Mouse (Mus musculus) CH12.LX (cell line): ENCODE measurements around the gene Pik3ca. TPM values are rescaled to one million over a fixed set of nuclear protein-coding genes. Genes with fewer than 3 reads are reported as not detected.

Source experiments
- DNase-seq: peaks from one replicate; pipeline ENCODE4 v3.0.0-alpha.2; 2013; ENCODE audit errors: extremely low read depth
- H3K27ac ChIP-seq: 2 replicates; pipeline ENCODE4 v1.5.1; 2012; ENCODE audit warnings: low read depth, mild to moderate bottlenecking, control low read depth, moderate library complexity; ENCODE audit not compliant: insufficient read depth
- H3K27me3 ChIP-seq: replicated peaks from 2 replicates; pipeline ENCODE3; 2012; ENCODE audit warnings: inconsistent platforms
- H3K36me3 ChIP-seq, 2 experiments: replicated peaks in 1 of 2; 2 replicates each; pipeline versions ENCODE3 to v1.6.1; 2012; ENCODE audit warnings: inconsistent platforms in 1 of 2, low read length in 1 of 2, mild to moderate bottlenecking in 1 of 2, mixed read lengths in 1 of 2, moderate library complexity in 1 of 2; ENCODE audit not compliant: control insufficient read depth in 1 of 2, insufficient read depth in 1 of 2
- H3K4me1 ChIP-seq, 2 experiments: 2 replicates each; pipeline ENCODE4 v1.6.1; 2012; ENCODE audit warnings: inconsistent platforms in 1 of 2, moderate library complexity in 1 of 2; ENCODE audit not compliant: insufficient read depth in 2 of 2, control insufficient read depth in 1 of 2
- H3K4me2 ChIP-seq: 2 replicates; pipeline ENCODE4 v1.6.1; 2012; ENCODE audit warnings: low read depth, mild to moderate bottlenecking, control low read depth; ENCODE audit not compliant: poor library complexity, insufficient read depth, severe bottlenecking
- H3K4me3 ChIP-seq, 3 experiments: fragments of 150-350 bp in 1 of 3; sonication (generic) in 1 of 3; replicated peaks in 1 of 3; 2 replicates each; pipeline versions ENCODE3 to v1.5.1; 2011 to 2012; ENCODE audit warnings: low read depth in 2 of 3, low read length in 2 of 3, mild to moderate bottlenecking in 2 of 3, moderate library complexity in 2 of 3, control low read depth in 1 of 3, improper control_type of control experiment in 1 of 3, inconsistent platforms in 1 of 3, mixed read lengths in 1 of 3; ENCODE audit not compliant: poor library complexity in 1 of 3
- H3K79me2 ChIP-seq: replicated peaks from 2 replicates; pipeline ENCODE4 v1.6.1; 2012; ENCODE audit warnings: mild to moderate bottlenecking, moderate library complexity; ENCODE audit not compliant: control insufficient read depth, poor library complexity, insufficient read depth, severe bottlenecking; ENCODE audit errors: extremely low read depth
- H3K9ac ChIP-seq: 2 replicates; pipeline ENCODE4 v1.6.1; 2012; ENCODE audit warnings: low read depth, mild to moderate bottlenecking, control low read depth, moderate library complexity; ENCODE audit not compliant: insufficient read depth
- H3K9me3 ChIP-seq: replicated peaks from 2 replicates; pipeline ENCODE3; 2012; ENCODE audit warnings: low read length, inconsistent platforms, mixed read lengths
- BHLHE40 ChIP-seq: IDR thresholded peaks from 2 replicates; pipeline ENCODE4 v1.6.1; 2011; ENCODE audit warnings: mild to moderate bottlenecking, low read depth, low read length, improper control_type of control experiment
- CHD2 ChIP-seq: IDR thresholded peaks from 2 replicates; pipeline ENCODE4 v1.6.1; 2011; ENCODE audit warnings: low read length, improper control_type of control experiment
- CTCF ChIP-seq, 2 experiments: IDR thresholded peaks in 1 of 2; conservative IDR thresholded peaks in 1 of 2; 2 replicates each; pipeline ENCODE4 v1.5.1; 2011 to 2012; ENCODE audit warnings: low read depth in 2 of 2, low read length in 2 of 2, improper control_type of control experiment in 1 of 2, inconsistent platforms in 1 of 2, mild to moderate bottlenecking in 1 of 2, moderate library complexity in 1 of 2
- E2F4 ChIP-seq: IDR thresholded peaks from 2 replicates; pipeline ENCODE4 v1.6.1; 2011; ENCODE audit warnings: low read depth, low read length, improper control_type of control experiment; ENCODE audit not compliant: insufficient replicate concordance
- ELF1 ChIP-seq: IDR thresholded peaks from 2 replicates; pipeline ENCODE4 v1.6.1; 2014; ENCODE audit warnings: low read depth, mild to moderate bottlenecking, inconsistent platforms, low read length, improper control_type of control experiment
- ETS1 ChIP-seq: conservative IDR thresholded peaks from 2 replicates; pipeline ENCODE4 v1.6.1; 2012; ENCODE audit warnings: low read depth, mild to moderate bottlenecking, inconsistent platforms, low read length, improper control_type of control experiment, moderate library complexity
- HCFC1 ChIP-seq: IDR thresholded peaks from 2 replicates; pipeline ENCODE4 v1.6.1; 2012; ENCODE audit warnings: low read depth, mild to moderate bottlenecking, inconsistent platforms, low read length, improper control_type of control experiment
- IRF4 ChIP-seq: IDR thresholded peaks from 2 replicates; pipeline ENCODE4 v1.6.1; 2014; ENCODE audit warnings: low read depth, mild to moderate bottlenecking, inconsistent platforms, low read length, improper control_type of control experiment
- KAT2A ChIP-seq: IDR thresholded peaks from 2 replicates; pipeline ENCODE4 v1.6.1; 2012; ENCODE audit warnings: low read length, improper control_type of control experiment, inconsistent platforms; ENCODE audit not compliant: insufficient replicate concordance
- MAFK ChIP-seq: IDR thresholded peaks from 2 replicates; pipeline ENCODE4 v1.6.1; 2011; ENCODE audit warnings: low read length, improper control_type of control experiment; ENCODE audit not compliant: insufficient replicate concordance
- MAX ChIP-seq: IDR thresholded peaks from 2 replicates; pipeline ENCODE4 v1.6.1; 2011; ENCODE audit warnings: low read length, improper control_type of control experiment
- MAZ ChIP-seq: IDR thresholded peaks from 2 replicates; pipeline ENCODE4 v1.6.1; 2012; ENCODE audit warnings: low read depth, mild to moderate bottlenecking, inconsistent platforms, low read length, improper control_type of control experiment, moderate library complexity
- MEF2A ChIP-seq: IDR thresholded peaks from 2 replicates; pipeline ENCODE4 v1.6.1; 2014; ENCODE audit warnings: low read depth, mild to moderate bottlenecking, inconsistent platforms, low read length, improper control_type of control experiment, borderline replicate concordance
- MXI1 ChIP-seq: IDR thresholded peaks from 2 replicates; pipeline ENCODE4 v1.6.1; 2011; ENCODE audit warnings: mild to moderate bottlenecking, low read depth, low read length, improper control_type of control experiment
- MYC ChIP-seq: IDR thresholded peaks from 2 replicates; pipeline ENCODE4 v1.6.1; 2011; ENCODE audit warnings: low read depth, mild to moderate bottlenecking, improper control_type of control experiment, low read length
- NRF1 ChIP-seq: IDR thresholded peaks from 2 replicates; pipeline ENCODE4 v1.6.1; 2014; ENCODE audit warnings: low read depth, mild to moderate bottlenecking, inconsistent platforms, low read length, improper control_type of control experiment, moderate library complexity
- PAX5 ChIP-seq: IDR thresholded peaks from 2 replicates; pipeline ENCODE4 v1.6.1; 2012; ENCODE audit warnings: low read length, inconsistent platforms, mixed read lengths
- POLR2A ChIP-seq: IDR thresholded peaks from 2 replicates; pipeline ENCODE4 v1.6.1; 2011; ENCODE audit warnings: low read depth, mild to moderate bottlenecking, improper control_type of control experiment, low read length
- POLR2AphosphoS2 ChIP-seq: IDR thresholded peaks from 2 replicates; pipeline ENCODE4 v1.6.1; 2011; ENCODE audit warnings: low read depth, low read length, improper control_type of control experiment
- RAD21 ChIP-seq: IDR thresholded peaks from 2 replicates; pipeline ENCODE4 v1.6.1; 2011; ENCODE audit warnings: low read depth, mild to moderate bottlenecking, low read length, improper control_type of control experiment, moderate library complexity
- RCOR1 ChIP-seq: conservative IDR thresholded peaks from 2 replicates; pipeline ENCODE4 v1.6.1; 2012; ENCODE audit warnings: low read depth, mild to moderate bottlenecking, inconsistent platforms, low read length, improper control_type of control experiment
- SIN3A ChIP-seq: IDR thresholded peaks from 2 replicates; pipeline ENCODE4 v1.6.1; 2012; ENCODE audit warnings: low read length, improper control_type of control experiment, inconsistent platforms
- SMC3 ChIP-seq: IDR thresholded peaks from 2 replicates; pipeline ENCODE4 v1.6.1; 2011; ENCODE audit warnings: low read depth, low read length, improper control_type of control experiment
- TBP ChIP-seq: conservative IDR thresholded peaks from 2 replicates; pipeline ENCODE4 v1.6.1; 2011; ENCODE audit warnings: low read depth, low read length, improper control_type of control experiment
- TCF12 ChIP-seq: IDR thresholded peaks from 2 replicates; pipeline ENCODE4 v1.6.1; 2014; ENCODE audit warnings: low read depth, mild to moderate bottlenecking, inconsistent platforms, low read length, improper control_type of control experiment
- USF1 ChIP-seq: IDR thresholded peaks from 2 replicates; pipeline ENCODE4 v1.6.1; 2014; ENCODE audit warnings: low read depth, mild to moderate bottlenecking, inconsistent platforms, low read length, improper control_type of control experiment
- ZC3H11A ChIP-seq: IDR thresholded peaks from 2 replicates; pipeline ENCODE4 v1.6.1; 2012; ENCODE audit warnings: low read depth, mild to moderate bottlenecking, inconsistent platforms, low read length, improper control_type of control experiment
- ZKSCAN1 ChIP-seq: IDR thresholded peaks from 2 replicates; pipeline ENCODE4 v1.6.1; 2012; ENCODE audit warnings: low read depth, inconsistent platforms, low read length, improper control_type of control experiment, borderline replicate concordance
- ZMIZ1 ChIP-seq: IDR thresholded peaks from 2 replicates; pipeline ENCODE4 v1.6.1; 2012; ENCODE audit warnings: low read depth, mild to moderate bottlenecking, inconsistent platforms, low read length, improper control_type of control experiment
- ZNF384 ChIP-seq: IDR thresholded peaks from 2 replicates; pipeline ENCODE4 v1.6.1; 2012; ENCODE audit warnings: low read depth, low read length, improper control_type of control experiment, inconsistent platforms
- dilution Hi-C: fragments of 300-500 bp; cut with MboI; formaldehyde crosslinking; loops from 2 replicates; pipeline ENCODE4 v1.14.3; 2020; ENCODE audit warnings: low sequenced_read_pairs; ENCODE audit not compliant: extremely low pct_unique_long_range_greater_than_20kb, extremely low pct_ligation_motif_present
- in situ Hi-C: fragments of 300-500 bp; cut with MboI; formaldehyde crosslinking; loops from 3 replicates; pipeline ENCODE4 v1.14.3; 2019; ENCODE audit warnings: low sequenced_read_pairs, low pct_ligation_motif_present, low pct_unique_long_range_greater_than_20kb, mixed read lengths
- polyA plus RNA-seq: library from polyadenylated mRNA; unstranded; fragments of >175 nt; gene quantifications from 2 replicates; pipeline ENCODE4 v1.2.1, GENCODE M21; 2012; ENCODE audit warnings: low read depth; ENCODE audit not compliant: insufficient read length
- total RNA-seq, 2 experiments: library from RNA; depleted of rRNA; stranded (reverse); fragments of 300-350 nt in 1 of 2; fragments of >200 nt in 1 of 2; gene quantifications; 2 replicates each; pipeline ENCODE4 v1.2.3; 2012 to 2014

Pik3ca gene
- total and polyA plus RNA-seq, 3 experiments = 19.1 to 26.5 (median 19.6) TPM

- dilution Hi-C loops (no loop called here), in situ Hi-C loops (no loop called here)
- DNase-seq = no peak
- no peaks in the 10 kb centered on the region for H3K9me3 ChIP-seq
- no peaks in the 10 kb centered on the region for H3K27me3 ChIP-seq
- H3K36me3 ChIP-seq = no peaks in the 10 kb centered on the region
- H3K4me3 ChIP-seq = no peak overlapping the region
- TF ChIP-seq MAZ = no peak
- H3K4me1 ChIP-seq = peaks cover 29 to 67% of the 10 kb centered on the region in 2 experiments
- H3K79me2 ChIP-seq = no peaks in the 10 kb centered on the region
- no peak overlapping the region for H3K9ac ChIP-seq
- H3K4me2 ChIP-seq = no peak overlapping the region
- H3K27ac ChIP-seq = no peak overlapping the region
Measured at GRCm38 (mm10) chr3:32488172-32488571, 90.7 kb downstream of the Pik3ca start.

- in situ Hi-C loops (loop anchor here (10.0 kb wide), 1 partner anchor 116 kb away; no protein-coding TSS in a partner anchor), dilution Hi-C loops (no loop called here)
- Histone ChIP-seq H3K4me1 (peaks cover 39 to 89% of the 10 kb centered on the region in 2 experiments), H3K27me3 (no peaks in the 10 kb centered on the region), H3K4me3 (peak overlapping the region; percentile 11 to 29 (median 26)), H3K36me3 (no peaks in the 10 kb centered on the region), H3K4me2 (peak overlapping the region; percentile 93), H3K27ac (peak overlapping the region; percentile 100), H3K9ac (peak overlapping the region; percentile 12), H3K9me3 (no peaks in the 10 kb centered on the region), H3K79me2 (no peaks in the 10 kb centered on the region)
- peak; percentile 93 for DNase-seq
- TF ChIP-seq SIN3A = peak; percentile 83
- TF ChIP-seq SMC3 = peak; percentile 3; the same call in 1 of the 2 replicates
- TF ChIP-seq ELF1 = peak; percentile 51
- TF ChIP-seq ZC3H11A = no peak
- peak; percentile 93 for TF ChIP-seq MYC
- TF ChIP-seq MAX = peak; percentile 76
- TF ChIP-seq POLR2AphosphoS2 = peak; percentile 60; the same call in 1 of the 2 replicates
- peak; percentile 47; the same call in 1 of the 2 replicates for TF ChIP-seq BHLHE40
- TF ChIP-seq KAT2A = 0 out of 2 replicates have a peak, but pooled peaks have one; percentile 15
- TF ChIP-seq USF1 = no peak
- no peak for TF ChIP-seq CTCF (conservative IDR thresholded peaks at IDR 0.05 in 1 of 2, IDR thresholded peaks at IDR 0.05 in 1 of 2; ENCODE audit: low read depth in 2 of 2, low read length in 2 of 2)
- 0 out of 2 replicates have a peak, but pooled peaks have one; percentile 24 for TF ChIP-seq IRF4
- TF ChIP-seq ZMIZ1 = no peak
- 0 out of 2 replicates have a peak, but pooled peaks have one; percentile 40 for TF ChIP-seq ETS1
- TF ChIP-seq E2F4 = no peak
- 0 out of 2 replicates have a peak, but pooled peaks have one; percentile 32 for TF ChIP-seq RCOR1
- TF ChIP-seq MAFK = peak; percentile 21; the same call in 1 of the 2 replicates
- peak; percentile 44; the same call in 1 of the 2 replicates for TF ChIP-seq CHD2
- TF ChIP-seq MXI1 = peak; percentile 51
- TF ChIP-seq RAD21 = no peak
- peak; percentile 90 for TF ChIP-seq NRF1
- no peak; the same call in 1 of the 2 replicates for TF ChIP-seq MEF2A
- no peak for TF ChIP-seq ZKSCAN1
- TF ChIP-seq ZNF384 = no peak
- no peak for TF ChIP-seq HCFC1
- peak; percentile 49; the same call in 1 of the 2 replicates for TF ChIP-seq TBP
- TF ChIP-seq POLR2A = no peak; the same call in none of the 2 replicates
- TF ChIP-seq PAX5 = no peak
- TF ChIP-seq MAZ = 0 out of 2 replicates have a peak, but pooled peaks have one; percentile 30
- 0 out of 2 replicates have a peak, but pooled peaks have one; percentile 40 for TF ChIP-seq TCF12
Measured at GRCm38 (mm10) chr3:32490076-32490927, 92.8 kb downstream of the Pik3ca start.
